Mouse (Mus musculus) brain, adult 2 months (tissue): ENCODE measurements around the gene Xiap.

Experiments used
- DNase-seq: peaks from one replicate; pipeline ENCODE4 v3.0.0; 2011; ENCODE audit warnings: low read depth, low spot score

The Xiap gene

DNA sequence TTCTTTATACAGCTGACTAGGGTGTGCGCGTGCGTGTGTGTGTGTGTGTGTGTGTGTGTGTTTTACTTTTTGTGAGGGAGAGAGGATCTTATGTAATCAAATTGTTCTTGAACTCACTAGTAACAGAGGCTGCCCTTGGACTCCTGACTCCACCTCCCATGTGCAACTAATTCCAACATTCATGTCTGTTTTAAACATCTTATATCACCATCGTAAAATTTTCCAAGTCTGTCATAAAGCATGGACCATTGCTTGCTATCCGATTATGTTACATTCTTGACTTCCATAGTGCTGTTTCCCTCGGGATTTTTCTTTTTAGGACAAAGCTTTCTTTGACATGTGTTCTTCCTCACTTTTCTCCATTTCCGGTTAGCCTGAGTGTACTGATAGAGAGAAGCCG, 28.3 kb downstream of the Xiap start:
- no peak for DNase-seq

DNA sequence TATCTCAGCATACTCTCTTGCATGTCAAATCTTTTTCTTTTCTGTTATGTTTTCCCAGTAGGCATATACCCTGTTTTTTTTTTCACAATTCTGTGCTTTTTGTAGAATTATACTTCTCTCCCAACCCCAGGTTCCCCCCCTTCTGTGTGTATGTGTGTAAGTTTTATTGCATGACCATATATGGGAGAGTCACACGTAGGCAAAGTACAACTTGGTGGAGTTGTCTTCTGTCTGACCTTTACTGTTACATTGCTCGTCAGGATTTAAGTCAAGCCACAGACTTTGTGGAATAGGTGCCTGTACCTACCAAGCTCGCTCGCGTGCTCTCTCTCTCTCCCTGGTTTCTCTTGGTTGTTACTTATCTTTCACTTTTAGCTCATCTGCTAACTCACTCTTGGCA, 28.7 kb downstream of the Xiap start:
- DNase-seq, result no peak

DNA sequence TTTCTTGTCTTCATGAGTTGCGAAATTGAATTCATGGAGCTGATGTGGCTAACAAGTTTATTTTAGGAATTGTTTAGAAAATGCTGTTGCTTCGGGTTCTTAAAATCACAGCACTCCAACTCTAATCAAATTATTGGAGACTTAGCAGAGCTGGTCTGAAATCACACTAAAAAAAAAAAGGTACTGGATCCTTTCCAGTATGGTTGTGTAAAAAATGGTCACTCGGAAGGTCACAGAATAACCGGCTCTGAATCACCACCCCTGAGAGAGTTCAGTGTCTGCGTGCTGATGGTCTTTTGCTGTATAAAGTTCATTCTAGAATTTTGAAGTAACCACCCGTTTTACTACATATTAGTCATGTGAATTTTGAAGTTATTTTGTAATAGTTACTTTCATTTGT, 47.7 kb downstream of the Xiap start:
- no peak for DNase-seq

DNA sequence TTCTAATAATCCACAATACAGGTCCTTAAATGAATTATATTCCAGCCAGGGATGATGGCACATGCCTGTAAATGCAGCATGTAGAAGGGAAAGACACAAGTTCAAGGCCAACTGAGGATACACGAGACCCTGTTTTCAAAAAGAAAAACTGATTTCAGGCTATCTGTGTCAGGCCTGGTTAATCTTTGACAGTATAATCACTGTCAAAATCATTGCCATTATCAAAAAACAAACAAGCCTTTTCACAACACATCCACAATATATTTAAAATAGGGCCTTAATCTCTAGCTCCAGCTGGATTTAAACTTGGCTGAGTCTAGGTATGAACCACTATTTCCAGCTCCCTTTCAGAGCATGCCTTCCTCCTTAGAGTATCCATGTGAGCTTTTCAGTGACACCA, 51.1 kb downstream of the Xiap start:
- DNase-seq, result no peak

DNA sequence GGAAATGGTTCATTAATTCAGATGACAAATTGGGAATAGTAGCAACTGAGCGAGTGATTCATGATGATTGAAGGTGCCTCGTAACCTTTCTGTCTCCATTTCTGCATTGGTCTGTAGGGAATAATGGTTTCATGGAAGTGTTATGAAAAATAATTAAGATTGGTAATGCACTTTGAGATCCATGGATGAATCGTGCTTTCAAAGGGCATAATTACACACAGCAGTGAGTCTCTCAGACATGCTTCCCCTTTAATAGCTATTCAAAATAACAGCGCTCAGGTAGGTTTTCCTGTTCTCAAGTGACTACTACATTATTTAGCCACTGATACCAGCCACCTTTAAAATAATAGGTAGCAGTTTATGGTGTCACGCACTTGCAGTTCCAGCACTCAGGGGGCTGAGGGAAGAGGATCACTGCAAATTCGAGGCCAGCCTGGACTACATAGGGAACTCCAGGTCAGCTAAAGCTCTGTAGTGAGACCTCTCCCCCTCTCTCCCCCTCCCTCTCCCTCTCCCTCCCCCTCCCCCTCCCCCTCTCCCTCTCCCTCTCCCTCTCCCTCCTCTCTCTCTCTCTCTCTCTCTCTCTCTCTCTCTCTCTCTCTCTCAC, 60.1 kb downstream of the Xiap start:
- DNase-seq, result no peak

DNA sequence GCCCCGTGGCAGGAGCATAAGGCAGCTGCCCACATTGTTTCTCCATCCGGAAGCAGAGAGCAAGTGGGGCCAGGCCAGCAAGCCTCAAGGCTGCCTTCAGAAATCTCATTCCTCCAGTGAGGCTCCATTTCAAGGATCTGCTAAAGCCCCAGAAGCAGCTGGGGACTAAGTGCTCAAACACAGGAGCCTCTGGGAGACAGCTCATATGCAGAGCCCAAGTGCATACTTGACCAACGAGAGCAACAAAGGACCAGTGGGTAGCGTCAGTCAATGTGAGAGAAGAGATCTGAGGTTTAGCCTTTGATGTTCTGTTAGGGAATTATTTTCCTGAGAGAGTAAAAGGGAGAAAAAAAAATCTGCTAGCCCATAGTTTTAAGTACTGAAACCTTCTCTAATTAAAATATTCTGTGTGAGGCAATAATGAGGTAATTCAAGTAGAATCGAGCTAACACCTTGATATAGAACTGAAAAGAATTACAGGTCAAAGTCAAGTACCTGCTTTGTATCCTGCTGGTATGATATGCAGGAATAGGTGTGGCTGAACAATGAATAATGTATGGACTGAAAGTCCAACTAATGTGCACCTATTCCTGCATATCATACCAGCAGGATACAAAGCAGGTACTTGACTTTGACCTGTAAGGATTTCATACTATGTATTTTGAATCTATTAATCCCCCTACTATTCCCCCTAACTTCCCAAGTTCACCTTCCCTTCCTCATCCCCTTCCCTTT, 65.7 kb downstream of the Xiap start:
- DNase-seq, result no peak

DNA sequence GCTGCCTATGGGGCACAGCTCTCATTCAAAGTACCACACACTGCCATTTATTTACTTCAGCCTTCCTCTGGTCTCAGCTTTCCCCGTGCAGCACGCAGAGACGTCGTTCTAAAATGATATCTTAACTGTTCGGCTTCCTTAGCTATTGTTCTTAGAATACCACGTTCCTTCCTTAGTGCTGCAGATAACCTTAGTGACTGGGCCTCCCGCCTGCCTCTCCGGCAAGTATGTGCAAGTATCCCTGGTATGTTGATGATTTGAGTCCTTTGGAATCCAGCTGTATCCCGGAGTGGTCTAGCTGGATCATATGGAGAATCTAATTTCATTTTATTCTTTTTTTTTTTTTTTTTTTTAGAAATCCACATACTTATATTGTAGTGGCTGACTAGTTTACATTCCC, 80.4 kb downstream of the Xiap start:
- DNase-seq, result no peak

DNA sequence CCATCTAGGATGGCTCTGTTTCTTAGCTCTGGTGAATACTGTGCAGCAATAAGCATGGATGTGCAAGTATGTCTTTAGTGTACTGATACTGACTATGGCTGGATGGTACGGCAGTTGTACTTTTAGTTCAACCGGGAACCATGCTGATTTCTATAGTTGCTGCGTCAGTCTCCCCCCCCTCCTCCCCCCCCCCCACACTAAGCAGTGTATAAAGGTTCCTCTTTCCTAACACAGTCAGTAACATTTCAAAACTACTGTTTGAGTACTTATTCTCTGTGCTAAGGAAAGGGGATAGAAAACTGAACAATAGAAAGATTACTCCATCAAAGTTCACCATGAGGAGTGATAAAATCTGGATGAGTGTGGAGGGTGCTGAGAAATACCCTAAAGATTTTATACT, 83.1 kb downstream of the Xiap start:
- no peak for DNase-seq

DNA sequence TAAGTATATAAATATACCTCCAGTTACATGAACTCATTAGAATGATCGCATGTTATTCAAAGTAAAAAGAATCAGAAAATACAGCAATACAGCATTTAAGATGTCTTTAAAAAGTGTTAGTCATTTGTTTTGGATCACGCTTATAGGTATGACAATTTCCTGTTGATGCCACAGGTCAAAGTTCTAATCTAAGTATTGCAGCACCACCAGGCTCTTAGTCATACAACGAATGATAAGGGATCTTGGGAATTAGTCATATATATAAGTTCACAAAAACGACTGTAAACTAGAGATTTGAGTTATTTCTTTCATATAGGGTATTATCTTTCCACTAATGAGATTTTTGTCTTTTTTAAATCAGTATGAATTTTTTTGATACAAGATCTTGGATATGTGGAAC, 84.5 kb downstream of the Xiap start:
- no peak for DNase-seq

DNA sequence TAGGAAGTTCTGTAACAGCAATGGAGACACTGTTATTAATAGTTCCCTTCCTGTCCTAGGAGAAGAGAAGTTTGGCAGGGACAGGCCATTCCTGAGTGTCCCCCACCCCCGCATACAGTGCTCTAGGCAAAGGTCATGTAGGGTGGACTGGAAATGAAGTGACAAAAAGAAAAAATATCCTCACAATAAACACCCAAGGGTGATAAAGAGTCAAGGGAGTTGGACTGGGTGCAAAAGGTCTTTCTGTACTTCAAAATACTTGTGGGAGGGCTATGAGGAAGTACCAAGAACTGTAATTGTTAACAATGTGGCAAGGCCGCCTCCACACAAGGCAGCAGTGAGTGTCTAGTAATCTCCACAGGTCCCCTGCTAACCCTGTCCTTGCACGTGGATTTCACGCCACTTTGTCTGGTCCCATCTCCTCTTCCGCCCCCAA, 88.6 kb downstream of the Xiap start:
- peak; percentile 3 for DNase-seq

DNA sequence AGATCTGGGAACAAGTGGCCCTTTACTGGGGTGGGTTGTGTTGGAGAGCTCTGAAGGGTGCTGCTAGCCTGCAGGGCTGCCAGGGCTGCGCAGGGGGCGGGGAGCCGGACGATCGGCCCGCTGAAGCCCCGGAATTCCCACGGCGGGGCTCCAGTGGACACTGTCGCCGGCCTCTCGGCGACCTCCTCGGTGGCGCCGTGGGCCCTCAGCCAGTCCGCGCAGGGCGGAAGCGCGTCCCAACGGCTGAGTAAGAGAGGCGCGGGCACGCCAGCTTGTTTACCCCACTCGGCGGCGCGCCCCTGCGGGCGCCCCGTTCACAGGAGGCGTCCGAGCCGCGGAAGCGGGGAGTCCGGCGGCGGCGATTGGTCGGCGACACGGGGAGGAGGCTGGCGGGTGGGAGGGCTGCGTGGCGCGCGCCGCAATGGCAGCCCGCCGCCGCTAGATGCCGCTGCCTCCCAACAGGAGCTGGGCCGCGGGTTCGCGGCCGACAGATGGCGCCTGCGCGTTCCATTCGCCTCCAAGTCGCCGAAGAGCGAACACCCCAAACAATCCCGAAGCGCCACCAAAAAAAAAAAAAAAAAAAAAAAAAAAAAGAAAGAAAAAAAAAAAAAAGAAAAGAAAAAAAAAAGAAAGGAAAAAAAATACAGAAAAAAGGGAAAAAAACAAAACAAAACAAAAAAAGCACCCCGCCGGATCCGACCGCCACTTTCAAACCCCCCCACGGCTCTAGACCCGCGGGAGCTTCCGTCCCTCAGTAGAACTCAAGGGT, 89.5 kb downstream of the Xiap start, which contains the start of gene Stag2:
TSS of gene Stag2 (plus strand) at position 530 of the 769 bp plus-strand sequence.
- peak; percentile 93 for DNase-seq

DNA sequence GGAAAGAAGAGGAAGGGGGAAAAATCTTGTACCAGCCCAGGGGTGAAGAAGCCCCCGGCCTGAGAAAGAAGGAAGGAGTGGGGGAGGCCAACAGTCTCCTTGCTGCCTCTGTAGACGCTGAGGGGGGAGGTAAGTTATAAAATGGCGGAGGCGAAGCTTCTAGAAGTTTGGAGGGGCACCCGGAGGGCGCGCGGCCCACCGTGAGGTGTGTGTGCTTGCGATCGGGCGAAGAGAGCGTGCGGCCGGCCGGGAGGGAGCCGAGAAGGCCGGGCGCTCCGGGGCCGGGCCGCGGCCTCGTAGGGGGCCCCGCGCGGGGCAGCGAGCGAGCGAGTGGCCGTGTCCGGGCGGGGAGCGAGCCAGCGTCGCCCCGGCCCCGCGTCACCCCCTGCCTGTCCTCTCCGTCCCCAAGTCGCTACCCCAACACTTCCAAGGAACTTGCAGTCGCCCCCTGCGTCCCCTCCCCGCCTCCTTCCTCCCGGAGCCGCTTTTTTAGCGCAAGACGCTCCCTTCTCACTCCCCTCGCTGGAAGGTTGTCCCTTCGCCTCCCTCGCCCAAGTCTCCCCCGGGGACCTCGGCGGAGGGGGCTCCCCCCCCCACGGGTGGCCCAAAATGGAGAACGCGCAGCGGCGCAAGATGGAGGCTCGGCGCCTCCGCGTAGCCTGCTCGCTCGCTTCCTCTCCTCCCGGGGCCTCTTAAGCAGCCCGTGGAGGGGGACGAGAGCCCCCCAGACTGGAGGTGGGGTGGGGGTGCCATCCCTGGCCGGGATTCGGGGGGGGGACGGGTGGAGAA, 90.3 kb downstream of the Xiap start:
- DNase-seq, result peak; percentile 66

DNA sequence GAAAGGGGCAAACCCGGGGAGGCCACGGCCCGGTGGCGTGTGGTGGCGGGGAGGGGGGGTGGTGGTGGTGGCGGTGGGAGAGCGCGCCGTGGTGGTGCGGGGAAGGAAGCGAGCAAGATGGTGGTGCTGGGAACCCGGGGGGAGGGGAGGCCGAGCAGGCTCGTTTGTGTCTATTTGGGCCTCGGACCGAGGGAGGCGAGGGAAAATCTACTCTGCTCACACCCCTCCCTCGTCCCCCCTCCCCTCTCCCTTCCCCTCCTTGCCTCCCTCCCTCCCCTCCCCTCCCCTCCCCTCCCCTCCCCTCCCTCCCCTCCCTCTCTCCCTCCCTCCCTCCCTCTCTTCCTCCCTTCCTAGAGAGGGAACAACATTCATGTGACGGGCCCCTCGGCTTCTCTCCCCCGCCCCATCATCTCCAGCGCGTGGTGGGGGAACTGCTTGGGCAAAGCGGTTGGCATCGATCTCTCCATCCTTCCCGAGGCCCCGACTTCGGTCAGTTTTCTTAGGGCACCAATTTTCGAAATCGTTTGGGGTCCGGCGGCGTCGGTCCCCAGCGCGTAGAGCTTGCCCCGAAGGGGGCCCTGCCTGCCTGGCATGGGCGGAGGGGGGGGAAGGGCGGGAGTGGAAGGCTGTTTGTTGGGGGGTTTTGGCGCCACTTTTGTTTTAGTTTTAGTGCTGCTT, 91.0 kb downstream of the Xiap start:
- peak; percentile 94 for DNase-seq

DNA sequence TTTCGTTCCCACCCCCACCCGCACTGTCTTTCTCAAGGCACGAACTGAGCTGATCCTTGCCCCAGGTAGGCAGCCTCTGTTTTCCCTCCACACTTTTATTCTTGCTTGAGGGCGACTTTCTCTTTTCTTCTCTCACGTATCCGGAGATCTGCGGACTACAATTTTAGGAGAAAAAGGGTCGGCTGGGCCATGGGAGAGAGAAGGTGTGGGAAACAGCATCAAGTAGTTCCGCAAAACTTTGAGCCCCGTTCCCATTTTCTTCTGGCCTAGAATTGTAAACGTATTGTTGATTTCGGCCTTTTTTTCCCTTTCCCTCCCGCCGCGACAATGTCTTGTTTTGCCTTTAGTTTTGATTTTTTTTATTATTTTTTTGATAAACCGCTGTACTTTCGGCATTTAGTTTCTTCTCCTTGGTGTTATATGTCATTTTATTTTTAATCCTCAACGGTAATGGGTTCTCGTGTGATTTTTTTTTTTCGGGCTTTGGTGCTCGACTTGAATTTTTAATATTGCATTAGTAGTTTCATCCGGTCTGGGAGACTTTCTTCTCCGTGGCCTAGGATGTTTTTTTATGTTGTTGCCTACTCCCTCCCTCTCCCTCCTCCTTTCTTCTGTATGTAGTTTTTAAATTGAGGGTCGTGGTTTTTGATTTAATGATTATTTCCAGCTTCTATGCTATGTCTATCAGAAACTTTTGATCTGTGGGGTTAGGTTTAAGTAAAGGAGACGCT, 91.7 kb downstream of the Xiap start:
- DNase-seq, result peak; percentile 5

DNA sequence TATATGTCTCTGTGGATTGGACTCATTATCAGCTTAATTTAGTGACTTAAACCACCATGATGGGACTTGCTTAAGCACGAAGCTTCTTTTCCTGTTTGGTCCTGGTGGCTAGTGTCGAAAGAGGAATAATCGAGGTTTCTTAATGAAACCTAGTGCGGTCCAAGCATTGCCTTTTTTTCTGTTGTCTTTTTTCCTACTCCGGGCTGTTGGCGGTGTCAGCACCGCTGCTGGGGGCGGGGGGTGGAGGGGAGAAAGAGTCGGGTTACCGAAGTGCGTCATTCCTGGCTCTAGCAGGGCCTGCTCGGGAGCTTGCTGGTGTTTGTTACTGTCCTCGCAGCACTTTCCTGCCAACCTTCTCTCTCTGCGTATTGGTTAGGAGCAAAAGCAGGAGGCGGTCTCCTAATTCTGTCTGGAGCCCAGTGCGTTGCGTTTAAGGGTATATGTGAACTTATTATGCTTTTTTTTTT, 92.5 kb downstream of the Xiap start:
- DNase-seq, result peak; percentile 96

DNA sequence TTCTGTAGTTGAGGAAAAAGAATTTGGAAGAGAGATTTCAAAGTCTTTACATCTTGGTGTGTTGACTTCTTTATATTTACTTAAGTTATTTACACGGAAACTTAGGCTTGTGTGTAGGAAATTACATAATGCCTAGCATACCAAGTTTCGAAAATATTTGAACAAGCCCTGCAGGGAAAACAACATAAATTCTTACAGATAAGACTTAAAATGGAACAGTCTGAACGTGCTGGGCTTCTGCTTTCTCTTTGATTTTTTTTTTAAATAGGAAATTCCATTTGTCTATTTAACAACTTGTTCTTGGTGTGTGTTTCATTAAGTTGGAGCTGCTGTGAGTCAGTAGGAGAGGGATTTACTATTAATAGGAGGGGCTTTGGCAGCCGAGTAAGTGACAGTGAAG, 93.6 kb downstream of the Xiap start:
- peak; percentile 5 for DNase-seq
